Mouse (Mus musculus): ENCODE measurements around the gene Csf3. TPM values are rescaled to one million over a fixed set of nuclear protein-coding genes. Genes with fewer than 3 reads are reported as not detected.
A peak's percentile ranks its signal among the peaks of the same experiment; 100 is the strongest.

The Csf3 gene
- total and polyA plus RNA-seq, 3 experiments: 0.18 TPM; not detected in 2

DNA sequence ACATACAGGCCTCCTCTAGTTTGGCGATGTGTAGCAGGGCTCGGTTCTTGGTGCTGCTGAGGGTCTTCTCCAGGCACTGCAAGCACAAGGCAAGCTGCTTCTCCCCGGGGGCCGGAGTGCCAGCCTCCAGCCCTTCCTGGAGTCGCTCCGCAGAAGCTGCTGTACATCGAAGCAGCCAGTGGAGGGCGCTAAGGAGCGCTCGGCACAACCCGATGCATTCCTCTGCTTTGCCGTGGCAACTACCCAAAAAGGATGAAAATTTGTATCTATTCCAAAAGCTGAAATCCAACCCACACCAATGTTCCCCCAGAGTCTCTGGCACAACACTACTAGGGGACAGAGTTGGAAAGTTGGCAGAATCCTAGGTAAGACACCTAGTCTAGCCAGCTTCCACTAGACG lies 16.8 kb downstream of the Csf3 start:
- TF ChIP-seq POLR2AphosphoS2 (IDR thresholded peaks at IDR 0.05; ENCODE audit: low read length) (no peak), BHLHE40 (IDR thresholded peaks at IDR 0.05; ENCODE audit: borderline replicate concordance, low read depth, low read length) (no peak), E2F4 (IDR thresholded peaks at IDR 0.05; ENCODE audit: borderline replicate concordance, low read depth, low read length) (no peak), ELF1 (IDR thresholded peaks at IDR 0.05; ENCODE audit: low read depth, low read length) (no peak), HCFC1 (IDR thresholded peaks at IDR 0.05; ENCODE audit: low read depth, low read length) (no peak), CHD1 (IDR thresholded peaks at IDR 0.05; ENCODE audit: low read depth, low read length) (no peak), ZKSCAN1 (IDR thresholded peaks at IDR 0.05; ENCODE audit: low read depth, low read length) (no peak), SIN3A (IDR thresholded peaks at IDR 0.05; ENCODE audit: low read length) (no peak), GABPA (IDR thresholded peaks at IDR 0.05; ENCODE audit: low read depth, low read length) (no peak), RAD21 (IDR thresholded peaks at IDR 0.05; ENCODE audit: low read depth, low read length) (peak; percentile 52), ZC3H11A (IDR thresholded peaks at IDR 0.05; ENCODE audit: low read depth, low read length) (peak; percentile 52), MXI1 (IDR thresholded peaks at IDR 0.05; ENCODE audit: low read depth, low read length) (no peak), MAX (IDR thresholded peaks at IDR 0.05; ENCODE audit: low read length) (no peak), ZNF384 (IDR thresholded peaks at IDR 0.05; ENCODE audit: low read depth, low read length) (no peak), KAT2A (conservative IDR thresholded peaks at IDR 0.05; ENCODE audit: low read depth, low read length) (no peak), MAFK (IDR thresholded peaks at IDR 0.05; ENCODE audit: borderline replicate concordance, low read depth, low read length) (no peak), RCOR1 (IDR thresholded peaks at IDR 0.05; ENCODE audit: low read depth, low read length) (no peak), UBTF (IDR thresholded peaks at IDR 0.05; ENCODE audit: borderline replicate concordance, insufficient read depth, low read depth, low read length) (no peak), MAZ (IDR thresholded peaks at IDR 0.05; ENCODE audit: low read depth, low read length) (no peak), USF1 (IDR thresholded peaks at IDR 0.05; ENCODE audit: low read depth, low read length) (no peak), SMC3 (IDR thresholded peaks at IDR 0.05; ENCODE audit: low read depth, low read length) (peak; percentile 79), MYC (IDR thresholded peaks at IDR 0.05; ENCODE audit: low read depth, low read length) (no peak), ETS1 (IDR thresholded peaks at IDR 0.05; ENCODE audit: low read depth, low read length) (no peak), JUND (IDR thresholded peaks at IDR 0.05; ENCODE audit: low read depth, low read length) (no peak), CTCF (IDR thresholded peaks at IDR 0.05 in 2 of 3, conservative IDR thresholded peaks at IDR 0.05 in 1 of 3; ENCODE audit: control insufficient read depth in 1 of 3, insufficient read depth in 1 of 3, low read depth in 2 of 3, low read length in 3 of 3, poor library complexity in 1 of 3, severe bottlenecking in 1 of 3) (peak; percentile 83 to 95 (median 87)), TBP (IDR thresholded peaks at IDR 0.05; ENCODE audit: low read depth, low read length) (no peak)
- Histone ChIP-seq H3K79me2 (ENCODE audit: control insufficient read depth, insufficient read depth, low read length, poor library complexity) (no peaks in the 10 kb centered on the region), H3K27ac (ENCODE audit: control insufficient read depth, low read depth, low read length) (no peak overlapping the region), H3K27me3 (ENCODE audit: control insufficient read depth in 1 of 2, insufficient read depth in 2 of 2, low read length in 2 of 2) (no peaks in the 10 kb centered on the region), H3K4me1 (ENCODE audit: control insufficient read depth in 1 of 2, insufficient read depth in 2 of 2, low read length in 2 of 2) (no peaks in the 10 kb centered on the region), H3K4me3 (ENCODE audit: control insufficient read depth in 1 of 2, insufficient read depth in 1 of 2, low read depth in 2 of 2, low read length in 2 of 2) (no peak overlapping the region), H3K36me3 (ENCODE audit: control insufficient read depth in 1 of 2, insufficient read depth in 2 of 2, low read length in 2 of 2) (peaks cover 0 to 2% of the 10 kb centered on the region in 2 experiments; a peak in 2 of 4 replicates), H3K9me3 (replicated peaks; ENCODE audit: insufficient read depth, low read length) (no peaks in the 10 kb centered on the region), H3K9ac (ENCODE audit: control insufficient read depth, low read depth, low read length, poor library complexity, severe bottlenecking) (no peak overlapping the region)
- peak; percentile 69 for DNase-seq (ENCODE audit: low read depth, low spot score)

Measured in MEL (cell line).